Mouse (Mus musculus) ES-Bruce4 (cell line): ENCODE measurements around the gene Trank1.

Experiments used
- CTCF ChIP-seq: IDR thresholded peaks from one replicate; pipeline ENCODE4 v1.8.1; 2011; ENCODE audit warnings: low read depth, low read length
- EP300 ChIP-seq: IDR thresholded peaks from 2 replicates; pipeline ENCODE4 v1.6.1; 2011; ENCODE audit warnings: low read depth, low read length; ENCODE audit not compliant: insufficient read depth
- POLR2A ChIP-seq: IDR thresholded peaks from one replicate; pipeline ENCODE4 v1.8.1; 2011; ENCODE audit warnings: low read length; ENCODE audit not compliant: insufficient read depth

DNA sequence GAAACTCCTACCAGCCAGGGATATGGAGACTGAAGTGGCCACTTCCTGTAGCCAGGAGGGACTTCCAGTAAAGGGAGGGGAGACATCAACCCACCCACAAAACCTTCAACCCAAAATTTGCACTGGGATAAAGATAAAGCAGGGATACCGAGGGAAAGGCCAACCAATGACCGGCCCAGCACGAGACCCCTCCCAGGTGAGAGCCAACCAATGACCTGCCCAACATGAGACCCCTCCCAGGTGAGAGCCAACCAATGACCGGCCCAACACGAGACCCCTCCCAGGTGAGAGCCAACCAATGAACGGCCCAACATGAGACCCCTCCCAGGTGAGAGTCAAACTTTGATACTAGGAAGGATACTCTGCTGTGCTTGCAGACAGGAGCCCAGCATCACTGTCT lies 16.6 kb upstream of the Trank1 start:
- TF ChIP-seq CTCF (no peak), POLR2A (no peak), EP300 (no peak)
